Mouse (Mus musculus): ENCODE data around the gene Dbndd1.
"Not testable (repeated sequence)": the region's sequence is repeated elsewhere in the genome, so short reads cannot be mapped to it uniquely, and the experiment has no call there.

Dbndd1 gene

GRCm38 (mm10) chr8:123492898-123493297, 22.4 kb downstream of the Dbndd1 start:
- DNase-seq (ENCODE audit: low read depth) = no peak

GRCm38 (mm10) chr8:123491280-123492075, 23.8 kb downstream of the Dbndd1 start:
- DNase-seq (ENCODE audit: low read depth) = no peak

GRCm38 (mm10) chr8:123482627-123483026, 32.6 kb downstream of the Dbndd1 start:
- peak; percentile 14 for DNase-seq (ENCODE audit: low read depth)

- peak; percentile 89 for DNase-seq (ENCODE audit: low read depth)
Measured at GRCm38 (mm10) chr8:123478456-123479218, 36.6 kb downstream of the Dbndd1 start.

- DNase-seq (ENCODE audit: low read depth) = peak; percentile 93
Measured at GRCm38 (mm10) chr8:123477737-123478258, 37.5 kb downstream of the Dbndd1 start, which contains the start of gene Afg3l1. Gene Afg3l1, plus strand, starts transcription at chr8:123477903.

GRCm38 (mm10) chr8:123476911-123477736, 38.1 kb downstream of the Dbndd1 start:
- peak; percentile 45 for DNase-seq (ENCODE audit: low read depth)

GRCm38 (mm10) chr8:123474549-123474948, 40.7 kb downstream of the Dbndd1 start:
- DNase-seq (ENCODE audit: low read depth) = peak; percentile 39

- not testable (repeated sequence) for DNase-seq (ENCODE audit: low read depth)
Measured at GRCm38 (mm10) chr8:123472991-123473390, 42.3 kb downstream of the Dbndd1 start.

- no peak for DNase-seq (ENCODE audit: low read depth)
Measured at GRCm38 (mm10) chr8:123467476-123467875, 47.8 kb downstream of the Dbndd1 start.

GRCm38 (mm10) chr8:123463651-123464050, 51.6 kb downstream of the Dbndd1 start:
- DNase-seq (ENCODE audit: low read depth) = no peak
